Mouse (Mus musculus): ENCODE data around the gene Zbtb25. TPM values are rescaled to one million over a fixed set of nuclear protein-coding genes. Genes with fewer than 3 reads are reported as not detected.

Gene Zbtb25
- polyA plus RNA-seq, 1 experiment from 2014 or later, result 19.4 TPM

- peak; percentile 90 for ATAC-seq (ENCODE audit: insufficient number of reproducible peaks, low FRiP score, low TSS enrichment, low read depth)
- Histone ChIP-seq H3K4me2 (replicated peaks) (peak overlapping the region; percentile 91), H3K4me1 (peaks cover 26% of the 10 kb centered on the region), H3K9ac (peak overlapping the region; percentile 63), H3K4me3 (replicated peaks) (peak overlapping the region; percentile 77), H3K27me3 (peaks cover 31% of the 10 kb centered on the region), H3K36me3 (no peaks in the 10 kb centered on the region), H3K9me3 (replicated peaks) (no peaks in the 10 kb centered on the region), H3K27ac (replicated peaks) (peak overlapping the region; percentile 97)
- 2% methylated on average over 54 of the region's 54 CpGs for WGBS
Observed at GRCm38 (mm10) chr12:76402991-76403885, 33.8 kb upstream of the Zbtb25 start.

GRCm38 (mm10) chr12:76401674-76402073 lies 32.3 kb upstream of the Zbtb25 start:
- H3K9ac ChIP-seq, result no peak overlapping the region
- no peak for ATAC-seq (ENCODE audit: insufficient number of reproducible peaks, low FRiP score, low TSS enrichment, low read depth)
- H3K4me1 ChIP-seq, result peaks cover 26% of the 10 kb centered on the region
- peaks cover 22% of the 10 kb centered on the region for H3K27me3 ChIP-seq
- H3K4me3 ChIP-seq (replicated peaks), result no peak overlapping the region
- H3K36me3 ChIP-seq, result no peaks in the 10 kb centered on the region
- no peaks in the 10 kb centered on the region for H3K9me3 ChIP-seq (replicated peaks)
- no peak overlapping the region for H3K27ac ChIP-seq (replicated peaks)
- H3K4me2 ChIP-seq (replicated peaks), result no peak overlapping the region
- WGBS, result 61% methylated on average over 3 of the region's 3 CpGs

- Histone ChIP-seq H3K9me3 (replicated peaks) (no peaks in the 10 kb centered on the region), H3K4me3 (replicated peaks) (no peak overlapping the region), H3K27me3 (no peaks in the 10 kb centered on the region), H3K4me2 (replicated peaks) (no peak overlapping the region), H3K36me3 (0 out of 2 replicates have a peak, but pooled peaks cover 6% of the 10 kb centered on the region), H3K9ac (no peak overlapping the region), H3K27ac (replicated peaks) (no peak overlapping the region), H3K4me1 (no peaks in the 10 kb centered on the region)
- no peak for ATAC-seq (ENCODE audit: insufficient number of reproducible peaks, low FRiP score, low TSS enrichment, low read depth)
- 81% methylated on average over 5 of the region's 5 CpGs for WGBS
Observed at GRCm38 (mm10) chr12:76397281-76397680, 27.9 kb upstream of the Zbtb25 start.

GRCm38 (mm10) chr12:76392979-76393378 lies 23.6 kb upstream of the Zbtb25 start:
- Histone ChIP-seq H3K27ac (replicated peaks) (no peak overlapping the region), H3K9me3 (replicated peaks) (no peaks in the 10 kb centered on the region), H3K4me1 (no peaks in the 10 kb centered on the region), H3K36me3 (0 out of 2 replicates have a peak, but pooled peaks cover 13% of the 10 kb centered on the region), H3K9ac (no peak overlapping the region), H3K27me3 (no peaks in the 10 kb centered on the region), H3K4me3 (replicated peaks) (no peak overlapping the region), H3K4me2 (replicated peaks) (no peak overlapping the region)
- no peak for ATAC-seq (ENCODE audit: insufficient number of reproducible peaks, low FRiP score, low TSS enrichment, low read depth)
- WGBS, result 79% methylated on average over 5 of the region's 5 CpGs

GRCm38 (mm10) chr12:76391595-76392271 lies 22.3 kb upstream of the Zbtb25 start:
- WGBS, result 77% methylated on average over 3 of the region's 3 CpGs

GRCm38 (mm10) chr12:76388794-76389193 lies 19.4 kb upstream of the Zbtb25 start:
- ATAC-seq (ENCODE audit: insufficient number of reproducible peaks, low FRiP score, low TSS enrichment, low read depth), result no peak
- no peak overlapping the region for H3K4me3 ChIP-seq (replicated peaks)
- no peaks in the 10 kb centered on the region for H3K27me3 ChIP-seq
- 80% methylated on average over 11 of the region's 11 CpGs for WGBS
- no peak overlapping the region for H3K9ac ChIP-seq
- no peaks in the 10 kb centered on the region for H3K4me1 ChIP-seq
- H3K36me3 ChIP-seq, result peaks cover 25% of the 10 kb centered on the region
- H3K27ac ChIP-seq (replicated peaks), result no peak overlapping the region
- no peaks in the 10 kb centered on the region for H3K9me3 ChIP-seq (replicated peaks)
- no peak overlapping the region for H3K4me2 ChIP-seq (replicated peaks)

More at GRCm38 (mm10) chr12:76391595-76392271, 22.3 kb upstream of the Zbtb25 start:
- H3K36me3 ChIP-seq, result peaks cover 18% of the 10 kb centered on the region; the same call in 1 of the 2 replicates
- H3K9me3 ChIP-seq (replicated peaks), result no peaks in the 10 kb centered on the region
- no peaks in the 10 kb centered on the region for H3K27me3 ChIP-seq
- ATAC-seq (ENCODE audit: insufficient number of reproducible peaks, low FRiP score, low TSS enrichment, low read depth), result no peak
- H3K4me3 ChIP-seq (replicated peaks), result no peak overlapping the region
- no peaks in the 10 kb centered on the region for H3K4me1 ChIP-seq
- no peak overlapping the region for H3K27ac ChIP-seq (replicated peaks)
- no peak overlapping the region for H3K4me2 ChIP-seq (replicated peaks)
- H3K9ac ChIP-seq, result no peak overlapping the region

- H3K4me1 ChIP-seq, result no peaks in the 10 kb centered on the region
- ATAC-seq (ENCODE audit: insufficient number of reproducible peaks, low FRiP score, low TSS enrichment, low read depth), result no peak
- H3K27ac ChIP-seq (replicated peaks), result no peak overlapping the region
- peaks cover 25% of the 10 kb centered on the region for H3K36me3 ChIP-seq
- no peak overlapping the region for H3K4me2 ChIP-seq (replicated peaks)
- H3K27me3 ChIP-seq, result no peaks in the 10 kb centered on the region
- 85% methylated on average over 8 of the region's 8 CpGs for WGBS
- H3K9me3 ChIP-seq (replicated peaks), result no peaks in the 10 kb centered on the region
- no peak overlapping the region for H3K4me3 ChIP-seq (replicated peaks)
- H3K9ac ChIP-seq, result no peak overlapping the region
Observed at GRCm38 (mm10) chr12:76385342-76385741, 15.9 kb upstream of the Zbtb25 start.

GRCm38 (mm10) chr12:76380151-76380550 lies 10.7 kb upstream of the Zbtb25 start:
- Histone ChIP-seq H3K9ac (no peak overlapping the region), H3K9me3 (replicated peaks) (no peaks in the 10 kb centered on the region), H3K4me2 (replicated peaks) (no peak overlapping the region), H3K4me1 (peaks cover 8% of the 10 kb centered on the region; the same call in 1 of the 2 replicates), H3K36me3 (no peaks in the 10 kb centered on the region), H3K4me3 (replicated peaks) (no peak overlapping the region), H3K27me3 (no peaks in the 10 kb centered on the region), H3K27ac (replicated peaks) (no peak overlapping the region)
- no peak for ATAC-seq (ENCODE audit: insufficient number of reproducible peaks, low FRiP score, low TSS enrichment, low read depth)
- 85% methylated on average over 7 of the region's 7 CpGs for WGBS

GRCm38 (mm10) chr12:76378556-76378955 lies 9.2 kb upstream of the Zbtb25 start:
- Histone ChIP-seq H3K9ac (no peak overlapping the region), H3K4me3 (replicated peaks) (no peak overlapping the region), H3K9me3 (replicated peaks) (no peaks in the 10 kb centered on the region), H3K27ac (replicated peaks) (no peak overlapping the region), H3K4me2 (replicated peaks) (no peak overlapping the region), H3K36me3 (no peaks in the 10 kb centered on the region), H3K27me3 (no peaks in the 10 kb centered on the region), H3K4me1 (peaks cover 11% of the 10 kb centered on the region; the same call in 1 of the 2 replicates)
- 70% methylated on average over 5 of the region's 5 CpGs for WGBS
- no peak for ATAC-seq (ENCODE audit: insufficient number of reproducible peaks, low FRiP score, low TSS enrichment, low read depth)

- no peak for ATAC-seq (ENCODE audit: insufficient number of reproducible peaks, low FRiP score, low TSS enrichment, low read depth)
- 87% methylated on average over 3 of the region's 3 CpGs for WGBS
- Histone ChIP-seq H3K36me3 (no peaks in the 10 kb centered on the region), H3K9ac (no peak overlapping the region), H3K27me3 (no peaks in the 10 kb centered on the region), H3K4me2 (replicated peaks) (no peak overlapping the region), H3K27ac (replicated peaks) (no peak overlapping the region), H3K4me1 (peaks cover 15% of the 10 kb centered on the region), H3K9me3 (replicated peaks) (no peaks in the 10 kb centered on the region), H3K4me3 (replicated peaks) (no peak overlapping the region)
Observed at GRCm38 (mm10) chr12:76377726-76378125, 8.3 kb upstream of the Zbtb25 start.

GRCm38 (mm10) chr12:76377059-76377458 lies 7.7 kb upstream of the Zbtb25 start:
- no peak for ATAC-seq (ENCODE audit: insufficient number of reproducible peaks, low FRiP score, low TSS enrichment, low read depth)
- H3K9ac ChIP-seq, result no peak overlapping the region
- WGBS, result 92% methylated on average over 6 of the region's 6 CpGs
- no peaks in the 10 kb centered on the region for H3K36me3 ChIP-seq
- H3K27me3 ChIP-seq, result no peaks in the 10 kb centered on the region
- no peak overlapping the region for H3K27ac ChIP-seq (replicated peaks)
- no peak overlapping the region for H3K4me3 ChIP-seq (replicated peaks)
- no peaks in the 10 kb centered on the region for H3K9me3 ChIP-seq (replicated peaks)
- peaks cover 22% of the 10 kb centered on the region for H3K4me1 ChIP-seq
- H3K4me2 ChIP-seq (replicated peaks), result no peak overlapping the region

Data from embryonic facial prominence, embryonic 15.5 days (tissue).